Mouse (Mus musculus) T-cell, adult 66 days (primary cell): ENCODE measurements around the gene Cdca8. TPM values are rescaled to one million over a fixed set of nuclear protein-coding genes. Genes with fewer than 3 reads are reported as not detected.

Experiments
- total RNA-seq, 2 experiments: library from RNA; stranded (reverse); gene quantifications; 3 replicates in 1 of 2; 4 replicates in 1 of 2; pipeline ENCODE4 v1.2.4; 2023

Cdca8 gene
- 1 to 10 TPM; 4.2 to 9.0 TPM for total RNA-seq

DNA sequence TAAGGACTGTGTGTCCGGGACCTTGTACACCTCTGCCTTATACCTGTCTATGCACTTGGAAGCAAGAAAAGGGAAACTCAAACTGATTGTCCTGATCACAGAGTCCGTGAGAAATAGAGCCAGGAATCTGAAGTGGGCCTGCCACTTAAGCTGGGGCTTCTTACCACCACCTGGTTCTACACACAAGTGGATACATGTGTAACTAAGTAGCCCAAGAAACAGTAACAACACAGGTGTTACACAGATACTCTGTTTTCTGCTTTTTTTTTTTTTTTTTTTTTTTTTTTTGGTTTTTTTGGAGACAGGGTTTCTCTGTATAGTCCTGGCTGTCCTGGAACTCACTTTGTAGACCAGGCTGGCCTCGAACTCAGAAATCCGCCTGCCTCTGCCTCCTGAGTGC, at the start of gene Cdca8:
Cdca8 (minus strand) TSS at position 101 of the 400 bp plus-strand sequence.

DNA sequence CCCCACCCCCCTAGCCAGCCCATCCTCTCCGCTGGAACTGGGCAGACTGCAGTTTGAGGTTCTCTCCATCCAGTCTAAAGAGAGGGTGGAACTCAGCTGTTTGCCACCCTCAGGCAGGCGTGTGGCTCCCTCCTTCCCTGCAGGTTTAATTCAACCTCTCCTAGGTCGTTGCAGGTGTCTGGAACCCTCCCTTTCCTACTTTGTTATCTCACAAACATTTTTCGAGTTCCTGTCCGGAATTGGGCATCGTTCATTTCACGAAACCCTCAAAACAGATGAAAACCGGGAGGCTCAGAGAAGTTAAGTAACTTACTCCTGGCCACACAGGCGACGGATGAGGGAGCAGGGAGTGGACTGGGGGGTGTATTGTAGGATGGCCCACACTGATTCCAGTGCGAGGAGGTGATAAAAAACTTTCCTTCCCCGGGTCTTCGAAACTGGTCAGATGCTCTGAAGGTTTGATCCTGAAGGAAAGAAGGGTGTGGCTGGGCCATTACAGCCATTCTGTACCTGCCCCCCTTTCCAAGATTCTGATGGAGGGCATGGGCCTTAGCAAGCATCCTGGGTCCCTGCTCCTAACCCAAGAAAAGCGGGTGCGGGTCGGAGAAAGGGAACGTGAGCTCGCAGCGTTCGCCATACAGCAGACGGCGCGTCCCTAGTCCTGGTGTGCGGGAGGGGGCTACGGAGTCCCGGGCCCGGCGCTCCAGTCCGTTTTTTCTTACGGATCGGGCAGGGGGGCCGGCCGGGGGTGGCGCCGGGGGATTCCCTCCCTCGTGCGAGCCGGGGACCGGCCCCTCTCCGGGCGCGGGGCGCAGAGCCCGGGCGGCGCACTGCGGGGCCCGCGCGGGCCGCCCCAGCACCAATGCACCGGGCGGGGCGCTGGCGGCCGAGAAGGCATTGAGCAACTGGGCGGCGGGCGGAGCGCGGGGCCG, 46.8 kb upstream of the Cdca8 start, which contains the start of gene Rspo1:
Rspo1 (plus strand) TSS at position 760 of the 932 bp plus-strand sequence.

DNA sequence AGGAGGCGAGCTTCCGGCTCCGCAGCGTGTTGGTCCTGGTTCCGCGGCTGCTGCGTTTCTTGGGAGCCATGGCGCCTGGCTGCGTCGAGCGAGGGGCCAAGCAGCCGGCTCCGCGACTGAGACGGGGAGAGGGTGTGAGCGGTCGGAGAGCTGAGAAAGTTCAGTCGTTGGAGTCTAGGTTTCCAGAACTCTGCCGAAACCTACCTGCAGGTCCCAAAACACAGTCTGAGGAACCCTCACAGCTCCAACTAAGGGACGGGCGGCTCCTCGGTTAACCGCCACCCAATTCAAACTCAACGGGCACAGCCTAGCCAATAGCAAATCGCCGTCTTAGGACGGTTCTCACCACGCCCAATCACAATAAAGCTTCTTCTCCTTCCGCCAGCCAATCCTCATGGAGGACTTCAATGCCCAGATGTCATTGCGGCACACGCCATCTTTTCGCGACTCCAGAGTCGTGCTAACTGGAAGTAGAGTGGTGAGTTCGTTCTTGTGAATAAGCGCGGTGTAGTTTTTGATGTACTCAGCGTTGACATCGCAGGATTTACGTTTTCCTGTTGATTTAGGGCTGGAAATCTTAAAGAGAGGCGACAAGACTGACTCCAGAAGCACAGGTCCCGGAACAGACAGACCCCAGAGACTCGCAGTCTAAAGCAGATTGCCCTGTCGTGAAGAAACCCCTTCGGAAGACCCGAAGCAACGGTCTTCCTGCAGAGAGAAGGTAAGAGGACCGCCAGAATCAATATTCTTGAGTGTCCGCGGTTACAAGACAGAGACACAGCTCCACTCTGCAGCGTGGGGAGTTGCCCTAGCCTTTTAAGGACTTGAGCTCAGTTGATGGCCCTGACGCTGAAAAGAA, 2.3 kb downstream of the Cdca8 start, which contains the start of gene 9930104L06Rik:
9930104L06Rik (plus strand) TSS at position 436 of the 859 bp plus-strand sequence.

DNA sequence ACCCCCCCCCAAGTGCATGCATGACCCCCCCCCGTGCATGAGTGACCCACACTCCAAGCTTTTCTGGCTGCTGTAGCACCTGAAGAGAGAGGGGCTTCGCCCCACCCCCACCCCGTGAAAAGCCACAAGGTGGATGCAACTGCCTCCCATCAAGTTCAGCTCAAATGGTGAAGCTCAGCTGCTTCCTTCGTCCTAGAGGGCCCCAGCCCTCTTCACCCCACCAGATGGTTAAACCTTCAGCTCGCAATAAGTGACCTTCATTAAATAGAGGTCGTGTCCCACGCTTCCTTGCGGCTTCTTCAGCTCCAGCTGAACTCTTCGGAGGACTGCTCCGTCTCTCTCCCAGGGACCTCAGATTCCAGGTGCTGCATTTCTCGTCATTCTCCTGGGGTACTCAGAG, 58.5 kb downstream of the Cdca8 start, which contains the start of gene Epha10:
Epha10 (plus strand) TSS at position 301 of the 400 bp plus-strand sequence.

Other genes starting within 250 kb of the Cdca8 start
- gene Utp11, start 245.7 kb downstream of the Cdca8 start, total RNA-seq = 10 to 100 TPM; 23.7 to 24.7 TPM
- gene Fhl3, start 238.6 kb downstream of the Cdca8 start, total RNA-seq = 10 to 100 TPM; 21.2 to 22.7 TPM
- gene Sf3a3, start 224.5 kb downstream of the Cdca8 start, total RNA-seq = 10 to 100 TPM; 60.4 to 68.1 TPM
- gene Inpp5b, start 197.5 kb downstream of the Cdca8 start, total RNA-seq = 100 to 1,000 TPM in 1 of 2 experiments, 10 to 100 TPM in 1; 80.5 to 104 TPM
- 10 to 100 TPM; 33.5 to 40.3 TPM for gene Mtf1, start 137.2 kb downstream of the Cdca8 start, total RNA-seq
- gene Yrdc, start 88.6 kb downstream of the Cdca8 start, total RNA-seq = 100 to 1,000 TPM; 111 to 120 TPM
- 10 to 100 TPM; 21.6 to 26.9 TPM for gene 1110065P20Rik, start 88.1 kb downstream of the Cdca8 start, total RNA-seq
- 1 to 10 TPM; 4.8 to 5.1 TPM for gene Maneal, start 77.1 kb downstream of the Cdca8 start, total RNA-seq
- gene Epha10, start 58.4 kb downstream of the Cdca8 start, total RNA-seq = not detected
- 10 to 100 TPM; 21.1 to 21.9 TPM for gene 9930104L06Rik, start 2.3 kb downstream of the Cdca8 start, total RNA-seq
- gene Rspo1, start 47.1 kb upstream of the Cdca8 start, total RNA-seq = not detected
- gene Gnl2, start 77.3 kb upstream of the Cdca8 start, total RNA-seq = 10 to 100 TPM; 81.0 to 90.1 TPM
- gene Dnali1, start 126.4 kb upstream of the Cdca8 start, total RNA-seq = not detected
- 10 to 100 TPM; 49.1 to 56.6 TPM for gene Snip1, start 127.4 kb upstream of the Cdca8 start, total RNA-seq
- 10 to 100 TPM; 43.7 to 47.9 TPM for gene Meaf6, start 145.8 kb upstream of the Cdca8 start, total RNA-seq
- gene Zc3h12a, start 188.5 kb upstream of the Cdca8 start, total RNA-seq = 100 to 1,000 TPM; 163 to 205 TPM